Mouse (Mus musculus): Measurements from ENCODE around the gene Apaf1. TPM values are rescaled to one million over a fixed set of nuclear protein-coding genes. Genes with fewer than 3 reads are reported as not detected.

The Apaf1 gene
- polyA plus RNA-seq, 1 experiment from 2014 or later: 20.4 TPM

DNA sequence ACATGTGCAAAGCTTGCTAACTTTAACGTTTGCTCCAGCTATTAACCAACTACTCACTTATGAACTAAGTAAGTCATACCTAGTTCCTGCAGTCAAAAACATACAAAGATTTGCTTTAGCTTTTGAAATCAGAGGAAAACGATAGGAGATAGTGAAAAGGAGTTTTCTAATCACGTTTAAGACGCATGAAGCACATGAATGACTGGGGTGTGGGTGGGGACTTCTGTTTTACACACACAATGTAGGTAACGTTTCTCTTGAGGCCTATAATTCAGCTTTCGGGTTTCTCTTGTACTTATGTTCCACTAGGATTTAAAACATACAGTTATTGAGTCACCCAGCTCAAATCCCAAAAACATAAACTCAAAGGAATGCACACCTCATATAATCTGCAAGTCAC is 40.1 kb upstream of the Apaf1 start:
- H3K4me1 ChIP-seq (ENCODE audit: control insufficient read depth, insufficient read depth, low read length): peaks cover 16% of the 10 kb centered on the region
- WGBS: 40% methylated on average over 6 of the region's 6 CpGs
- no peaks in the 10 kb centered on the region for H3K9me3 ChIP-seq (ENCODE audit: control insufficient read depth, low read length)
- no peak overlapping the region for H3K27ac ChIP-seq (ENCODE audit: low read depth, low read length)
- peaks cover 24% of the 10 kb centered on the region for H3K36me3 ChIP-seq (ENCODE audit: control insufficient read depth, insufficient read depth, low read length)
- H3K4me3 ChIP-seq (ENCODE audit: low read depth, low read length): peak overlapping the region; percentile 99
- H3K4me2 ChIP-seq (ENCODE audit: low read depth, low read length): peak overlapping the region; percentile 91
- no peak for ATAC-seq (ENCODE audit: low read depth)
- peak overlapping the region; percentile 98 for H3K9ac ChIP-seq (replicated peaks; ENCODE audit: low read depth, low read length)
- H3K27me3 ChIP-seq (ENCODE audit: control insufficient read depth, insufficient read depth, low read length): no peaks in the 10 kb centered on the region

DNA sequence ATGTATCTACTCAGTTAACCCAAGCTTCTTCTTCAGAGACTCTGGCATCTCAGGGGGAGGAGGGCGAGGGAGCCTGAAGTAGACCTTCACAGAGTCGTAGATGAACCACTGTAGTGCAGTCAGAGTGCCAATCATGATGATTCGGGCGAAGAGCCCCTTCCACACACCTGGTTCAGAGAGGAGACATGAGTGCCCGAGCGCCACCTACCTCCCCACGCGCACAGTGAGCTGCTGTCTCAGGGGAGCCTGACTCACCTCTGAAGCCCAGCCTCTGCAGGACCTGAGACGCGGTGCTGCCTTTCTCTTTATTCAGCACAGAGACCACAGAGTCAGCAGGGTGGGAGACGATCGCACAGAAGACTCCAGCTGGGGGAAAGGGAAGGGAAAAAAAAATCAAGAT is 34.4 kb upstream of the Apaf1 start:
- Histone ChIP-seq H3K27me3 (ENCODE audit: control insufficient read depth, insufficient read depth, low read length) (no peaks in the 10 kb centered on the region), H3K9me3 (ENCODE audit: control insufficient read depth, low read length) (no peaks in the 10 kb centered on the region), H3K4me3 (ENCODE audit: low read depth, low read length) (no peak overlapping the region), H3K9ac (replicated peaks; ENCODE audit: low read depth, low read length) (no peak overlapping the region), H3K4me1 (ENCODE audit: control insufficient read depth, insufficient read depth, low read length) (peaks cover 4% of the 10 kb centered on the region), H3K4me2 (ENCODE audit: low read depth, low read length) (no peak overlapping the region), H3K36me3 (ENCODE audit: control insufficient read depth, insufficient read depth, low read length) (peaks cover 55% of the 10 kb centered on the region), H3K27ac (ENCODE audit: low read depth, low read length) (no peak overlapping the region)
- WGBS: 96% methylated on average over 12 of the region's 12 CpGs
- no peak for ATAC-seq (ENCODE audit: low read depth)

DNA sequence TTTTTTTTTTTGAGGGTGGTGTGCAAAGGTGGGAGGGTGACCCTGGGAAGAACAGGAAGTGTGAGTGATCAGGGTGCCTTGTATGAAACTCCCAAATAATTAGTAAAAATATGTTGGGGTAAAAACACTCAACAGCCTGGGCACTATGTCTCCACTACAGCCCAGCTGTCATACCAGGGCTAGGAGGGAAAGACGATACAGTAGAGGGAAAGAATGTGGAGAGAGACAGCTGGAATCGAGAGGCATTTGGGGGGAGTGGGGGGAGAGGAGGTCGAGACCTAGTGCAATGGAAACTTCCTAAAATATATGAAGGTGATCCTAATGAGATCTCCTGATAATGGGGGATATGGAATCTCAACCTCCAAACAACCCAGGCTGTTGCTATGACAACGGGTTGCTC is 27.3 kb upstream of the Apaf1 start:
- no peak overlapping the region for H3K4me3 ChIP-seq (ENCODE audit: low read depth, low read length)
- no peak overlapping the region for H3K4me2 ChIP-seq (ENCODE audit: low read depth, low read length)
- no peaks in the 10 kb centered on the region for H3K9me3 ChIP-seq (ENCODE audit: control insufficient read depth, low read length)
- no peaks in the 10 kb centered on the region for H3K4me1 ChIP-seq (ENCODE audit: control insufficient read depth, insufficient read depth, low read length)
- peaks cover 11% of the 10 kb centered on the region for H3K36me3 ChIP-seq (ENCODE audit: control insufficient read depth, insufficient read depth, low read length)
- H3K27ac ChIP-seq (ENCODE audit: low read depth, low read length): no peak overlapping the region
- 84% methylated on average over 4 of the region's 4 CpGs for WGBS
- no peaks in the 10 kb centered on the region for H3K27me3 ChIP-seq (ENCODE audit: control insufficient read depth, insufficient read depth, low read length)
- no peak for ATAC-seq (ENCODE audit: low read depth)
- H3K9ac ChIP-seq (replicated peaks; ENCODE audit: low read depth, low read length): no peak overlapping the region

DNA sequence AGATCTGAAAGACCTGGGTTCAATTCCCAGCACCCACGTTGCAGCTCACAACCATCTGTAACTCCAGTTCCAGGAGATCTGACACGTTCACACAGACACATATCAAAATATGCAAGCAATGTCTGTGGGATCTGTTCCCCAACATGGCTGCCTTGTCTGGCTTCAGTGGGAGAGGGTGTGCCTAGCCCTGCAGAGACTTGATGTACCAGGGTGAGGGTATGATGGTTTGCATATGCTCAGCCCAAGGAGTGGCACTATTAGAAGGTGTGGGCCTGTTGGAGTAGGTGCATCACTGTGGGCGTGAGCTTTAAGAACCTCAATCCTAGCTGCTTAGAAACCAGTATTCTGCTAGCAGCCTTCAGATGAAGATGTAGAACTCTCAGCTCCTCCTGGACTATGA is 23.4 kb upstream of the Apaf1 start:
- no peak for ATAC-seq (ENCODE audit: low read depth)
- 92% methylated on average over 3 of the region's 3 CpGs for WGBS

DNA sequence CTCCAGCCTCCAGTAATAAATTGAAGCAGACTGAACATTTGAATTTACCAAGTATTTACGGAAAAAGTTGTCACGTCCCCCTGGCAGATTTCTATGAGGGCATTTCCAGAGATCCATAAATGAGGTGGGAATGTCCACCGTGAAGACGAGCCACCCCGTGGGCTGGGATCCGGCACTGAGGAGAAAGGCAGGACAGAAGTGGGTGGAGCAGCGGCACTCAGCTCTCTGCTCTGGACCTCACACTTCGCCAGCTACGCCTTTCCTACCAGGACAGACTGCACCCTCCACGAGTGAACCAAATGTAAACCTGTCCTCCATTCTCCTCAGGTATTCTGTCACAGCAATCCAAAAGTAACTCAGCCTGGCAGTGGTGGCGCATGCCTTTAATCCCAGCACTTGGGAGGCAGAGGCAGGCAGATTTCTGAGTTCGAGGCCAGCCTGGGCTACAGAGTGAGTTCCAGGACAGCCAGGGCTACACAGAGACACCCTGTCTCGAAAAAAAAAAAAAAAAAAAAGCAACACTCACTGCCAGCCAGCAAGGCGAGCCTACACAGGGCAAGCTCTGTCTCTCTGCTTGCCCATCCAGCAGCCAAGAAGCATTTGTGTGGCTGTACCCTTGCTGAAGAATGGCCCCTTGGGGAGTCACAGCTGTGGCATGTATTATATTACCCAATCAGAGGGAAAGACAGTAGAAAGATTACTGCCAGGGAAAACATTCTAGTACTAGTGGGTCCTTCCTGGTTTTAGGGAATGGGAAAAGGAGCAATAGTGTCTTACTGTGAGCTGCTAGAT is 20.4 kb upstream of the Apaf1 start:
- 92% methylated on average over 14 of the region's 14 CpGs for WGBS
- Histone ChIP-seq H3K9me3 (ENCODE audit: control insufficient read depth, low read length) (no peaks in the 10 kb centered on the region), H3K9ac (replicated peaks; ENCODE audit: low read depth, low read length) (no peak overlapping the region), H3K4me3 (ENCODE audit: low read depth, low read length) (no peak overlapping the region), H3K4me2 (ENCODE audit: low read depth, low read length) (no peak overlapping the region), H3K27me3 (ENCODE audit: control insufficient read depth, insufficient read depth, low read length) (no peaks in the 10 kb centered on the region), H3K36me3 (ENCODE audit: control insufficient read depth, insufficient read depth, low read length) (no peaks in the 10 kb centered on the region), H3K27ac (ENCODE audit: low read depth, low read length) (no peak overlapping the region), H3K4me1 (ENCODE audit: control insufficient read depth, insufficient read depth, low read length) (no peaks in the 10 kb centered on the region)
- no peak for ATAC-seq (ENCODE audit: low read depth)

More for the DNA sequence above, 23.4 kb upstream of the Apaf1 start:
- no peak overlapping the region for H3K4me3 ChIP-seq (ENCODE audit: low read depth, low read length)
- no peak overlapping the region for H3K4me2 ChIP-seq (ENCODE audit: low read depth, low read length)
- no peaks in the 10 kb centered on the region for H3K9me3 ChIP-seq (ENCODE audit: control insufficient read depth, low read length)
- no peak overlapping the region for H3K27ac ChIP-seq (ENCODE audit: low read depth, low read length)
- H3K36me3 ChIP-seq (ENCODE audit: control insufficient read depth, insufficient read depth, low read length): no peaks in the 10 kb centered on the region
- no peak overlapping the region for H3K9ac ChIP-seq (replicated peaks; ENCODE audit: low read depth, low read length)
- H3K4me1 ChIP-seq (ENCODE audit: control insufficient read depth, insufficient read depth, low read length): no peaks in the 10 kb centered on the region
- no peaks in the 10 kb centered on the region for H3K27me3 ChIP-seq (ENCODE audit: control insufficient read depth, insufficient read depth, low read length)

DNA sequence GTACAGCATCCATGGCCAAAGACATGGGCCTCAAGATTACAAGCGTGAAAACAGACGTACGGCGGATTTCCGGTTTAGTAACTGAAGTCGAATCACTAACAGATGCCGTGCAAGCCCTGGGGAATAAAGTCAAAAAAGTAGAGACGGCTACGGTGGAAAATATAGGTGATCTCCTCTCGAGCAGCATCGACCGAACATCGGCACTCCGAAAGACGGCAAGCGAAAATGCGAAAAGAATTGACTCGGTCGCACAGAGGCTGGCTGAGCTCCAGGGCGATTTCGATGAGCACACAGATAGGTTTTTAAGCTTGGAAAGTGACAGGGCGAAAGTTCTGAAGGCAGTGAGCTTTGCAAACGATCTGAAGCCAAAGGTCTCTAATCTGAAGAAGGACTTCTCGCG is 19.4 kb upstream of the Apaf1 start:
- WGBS: 93% methylated on average over 25 of the region's 25 CpGs
- no peak overlapping the region for H3K27ac ChIP-seq (ENCODE audit: low read depth, low read length)
- no peaks in the 10 kb centered on the region for H3K4me1 ChIP-seq (ENCODE audit: control insufficient read depth, insufficient read depth, low read length)
- no peak overlapping the region for H3K4me2 ChIP-seq (ENCODE audit: low read depth, low read length)
- H3K4me3 ChIP-seq (ENCODE audit: low read depth, low read length): no peak overlapping the region
- no peak for ATAC-seq (ENCODE audit: low read depth)
- H3K27me3 ChIP-seq (ENCODE audit: control insufficient read depth, insufficient read depth, low read length): no peaks in the 10 kb centered on the region
- H3K36me3 ChIP-seq (ENCODE audit: control insufficient read depth, insufficient read depth, low read length): no peaks in the 10 kb centered on the region
- no peaks in the 10 kb centered on the region for H3K9me3 ChIP-seq (ENCODE audit: control insufficient read depth, low read length)
- H3K9ac ChIP-seq (replicated peaks; ENCODE audit: low read depth, low read length): no peak overlapping the region

DNA sequence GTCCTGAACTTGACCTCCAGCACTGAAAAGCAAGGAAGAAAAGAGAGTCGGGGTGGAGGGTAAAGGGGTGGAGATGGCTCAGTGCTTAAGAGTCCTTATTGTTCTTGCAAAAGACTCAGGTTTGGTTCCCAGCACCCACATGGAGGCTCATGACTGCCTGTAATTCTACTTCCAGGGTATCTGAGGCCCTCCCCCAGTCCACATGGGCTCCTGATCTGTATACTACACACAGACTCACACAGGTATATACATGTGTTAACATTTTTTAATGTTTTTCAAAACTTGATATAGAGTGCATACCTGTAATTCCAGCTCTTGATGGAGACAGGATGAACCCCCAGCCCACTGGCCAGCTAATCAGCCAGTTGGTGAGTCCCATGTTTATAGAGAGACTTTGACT is 17.5 kb upstream of the Apaf1 start:
- no peak overlapping the region for H3K4me2 ChIP-seq (ENCODE audit: low read depth, low read length)
- no peaks in the 10 kb centered on the region for H3K27me3 ChIP-seq (ENCODE audit: control insufficient read depth, insufficient read depth, low read length)
- no peak for ATAC-seq (ENCODE audit: low read depth)
- no peaks in the 10 kb centered on the region; the same call in 1 of the 2 replicates for H3K36me3 ChIP-seq (ENCODE audit: control insufficient read depth, insufficient read depth, low read length)
- H3K9me3 ChIP-seq (ENCODE audit: control insufficient read depth, low read length): no peaks in the 10 kb centered on the region
- WGBS: 86% methylated on average over 1 of the region's 1 CpGs
- H3K9ac ChIP-seq (replicated peaks; ENCODE audit: low read depth, low read length): no peak overlapping the region
- H3K4me1 ChIP-seq (ENCODE audit: control insufficient read depth, insufficient read depth, low read length): no peaks in the 10 kb centered on the region
- H3K27ac ChIP-seq (ENCODE audit: low read depth, low read length): no peak overlapping the region
- no peak overlapping the region for H3K4me3 ChIP-seq (ENCODE audit: low read depth, low read length)

DNA sequence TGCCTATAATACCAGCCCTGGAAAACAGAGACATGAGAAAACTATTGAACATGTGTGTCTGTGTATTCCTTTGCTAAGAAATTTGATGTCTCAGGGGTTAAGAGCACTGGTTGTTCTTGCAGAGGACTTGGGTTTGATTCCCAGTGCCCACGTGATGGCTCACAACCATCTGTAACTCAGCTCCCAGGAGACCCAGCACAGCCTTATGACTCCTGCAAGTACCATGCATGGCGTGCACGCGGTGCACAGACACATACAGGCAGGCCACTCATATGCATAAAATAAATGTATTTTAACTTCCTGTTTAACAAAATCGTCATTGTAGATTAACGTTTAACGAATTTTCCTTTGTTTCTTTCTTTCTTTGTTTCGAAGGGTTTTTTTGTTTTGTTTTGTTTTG is 15.5 kb upstream of the Apaf1 start:
- no peak overlapping the region for H3K4me3 ChIP-seq (ENCODE audit: low read depth, low read length)
- no peak overlapping the region for H3K9ac ChIP-seq (replicated peaks; ENCODE audit: low read depth, low read length)
- no peaks in the 10 kb centered on the region; the same call in 1 of the 2 replicates for H3K36me3 ChIP-seq (ENCODE audit: control insufficient read depth, insufficient read depth, low read length)
- ATAC-seq (ENCODE audit: low read depth): no peak
- no peak overlapping the region for H3K4me2 ChIP-seq (ENCODE audit: low read depth, low read length)
- no peak overlapping the region for H3K27ac ChIP-seq (ENCODE audit: low read depth, low read length)
- H3K27me3 ChIP-seq (ENCODE audit: control insufficient read depth, insufficient read depth, low read length): no peaks in the 10 kb centered on the region
- H3K9me3 ChIP-seq (ENCODE audit: control insufficient read depth, low read length): no peaks in the 10 kb centered on the region
- WGBS: 95% methylated on average over 8 of the region's 8 CpGs
- H3K4me1 ChIP-seq (ENCODE audit: control insufficient read depth, insufficient read depth, low read length): no peaks in the 10 kb centered on the region

DNA sequence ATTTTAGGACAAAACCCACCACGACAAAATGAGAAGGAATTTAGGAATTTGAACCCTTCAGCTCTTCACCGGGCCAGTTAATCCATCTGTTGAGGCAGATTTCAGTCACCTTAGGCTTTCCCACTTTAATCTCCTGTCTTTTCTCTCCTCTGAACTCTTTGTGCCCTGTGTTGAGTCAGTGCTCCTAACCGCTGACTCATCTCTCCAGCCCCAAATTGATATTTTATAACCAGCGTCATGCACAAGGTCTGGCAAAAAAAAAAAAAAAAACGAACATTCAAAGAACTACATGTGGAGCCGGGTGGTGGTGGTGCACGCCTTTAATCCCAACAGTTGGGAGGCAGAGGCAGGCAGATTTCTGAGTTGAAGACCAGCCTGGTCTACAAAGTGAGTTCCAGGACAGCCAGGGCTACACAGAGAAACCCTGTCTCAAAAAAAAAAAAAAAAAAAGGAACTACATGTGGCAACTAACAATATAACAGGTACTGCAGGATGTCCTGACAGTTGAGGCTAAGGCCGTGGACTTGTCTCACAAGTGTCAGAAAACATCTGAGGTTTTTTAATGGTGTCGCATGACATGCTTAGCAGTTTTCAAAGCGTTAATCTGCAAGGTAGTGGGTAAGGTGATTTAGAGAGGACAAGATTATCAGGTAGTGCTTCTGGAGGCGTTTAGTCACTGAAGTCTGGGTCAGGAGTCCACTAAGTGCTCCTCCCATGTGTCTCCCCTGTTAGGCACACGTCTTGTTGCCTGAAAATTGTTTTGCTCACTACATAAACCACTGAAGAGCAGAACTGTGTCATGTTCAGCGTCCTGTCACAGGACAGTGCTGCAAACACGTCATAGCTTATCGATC is 11.9 kb upstream of the Apaf1 start:
- Histone ChIP-seq H3K9ac (replicated peaks; ENCODE audit: low read depth, low read length) (no peak overlapping the region), H3K4me1 (ENCODE audit: control insufficient read depth, insufficient read depth, low read length) (no peaks in the 10 kb centered on the region), H3K27ac (ENCODE audit: low read depth, low read length) (no peak overlapping the region), H3K4me2 (ENCODE audit: low read depth, low read length) (no peak overlapping the region), H3K4me3 (ENCODE audit: low read depth, low read length) (no peak overlapping the region), H3K27me3 (ENCODE audit: control insufficient read depth, insufficient read depth, low read length) (no peaks in the 10 kb centered on the region), H3K9me3 (ENCODE audit: control insufficient read depth, low read length) (no peaks in the 10 kb centered on the region), H3K36me3 (ENCODE audit: control insufficient read depth, insufficient read depth, low read length) (no peaks in the 10 kb centered on the region; the same call in 1 of the 2 replicates)
- WGBS: 92% methylated on average over 15 of the region's 15 CpGs
- no peak for ATAC-seq (ENCODE audit: low read depth)

Data from neural tube, embryonic 14.5 days (tissue).